ENCODE assay signal across 13 mouse cellular contexts in genomic region chr6:86624074-86625030, GRCm38 (mm10). TPM values are rescaled to one million over a fixed set of nuclear protein-coding genes. Genes with fewer than 3 reads are reported as not detected.
DNase-seq lines count a peak whose midpoint lies in the region; ATAC-seq lines count a peak whose summit lies in the region.
"Had no signal": no experiment of that assay in that cellular context is flagged by ENCODE, and none has a peak within 500 bp of the region (broad histone marks: within the 10 kb centered on the region; RNA-seq: fewer than 3 reads in every experiment).

No protein-coding gene starts in this region.

- no peak for DNase-seq in heart, adult 8-10 months (ENCODE audit: low spot score)
- DNase-seq in ZHBTc4 (ENCODE audit: low read depth, low spot score) = peak; percentile 37
- peak; percentile 65 to 66 for DNase-seq in cerebellum, postnatal 25 days
- DNase-seq in left cerebral cortex, postnatal 36 days (ENCODE audit: low spot score in 2 of 2) = peak; percentile 35 to 39
- DNase-seq in gastrocnemius, adult 18-20 months (ENCODE audit: low spot score) = no peak
- DNase-seq in adrenal gland, postnatal 14 days = no peak
- DNase-seq: kidney, adult 11 months; liver, embryonic 13.5 days had no signal

- no peak overlapping the region for H3K4me3 ChIP-seq in heart, embryonic 14.5 days (ENCODE audit: control insufficient read depth in 1 of 2, insufficient read depth in 1 of 2, low read depth in 1 of 2, low read length in 2 of 2)
- H3K4me3 ChIP-seq: embryonic facial prominence, embryonic 13.5 days; liver, embryonic 13.5 days had no signal

- H3K9ac ChIP-seq in heart, embryonic 14.5 days (ENCODE audit: low read length) = peak overlapping the region; percentile 34; the same call in 1 of the 2 replicates
- H3K9ac ChIP-seq: embryonic facial prominence, embryonic 13.5 days; liver, embryonic 13.5 days had no signal

- H3K4me1 ChIP-seq in heart, embryonic 14.5 days (ENCODE audit: control insufficient read depth in 2 of 2, insufficient read depth in 2 of 2, low read length in 2 of 2) = peaks cover 11 to 16% of the 10 kb centered on the region in 2 experiments
- H3K4me1 ChIP-seq: liver, embryonic 13.5 days had no signal

- intact Hi-C loops in left cerebral cortex, postnatal 36 days (cut with DNase I) = no loop called here

- H3K27me3 ChIP-seq in heart, embryonic 14.5 days (ENCODE audit: control insufficient read depth, insufficient read depth, low read length) = no peaks in the 10 kb centered on the region
- H3K27me3 ChIP-seq: embryonic facial prominence, embryonic 13.5 days had no signal

- peak overlapping the region; percentile 28 to 61; a peak in 3 of 4 replicates for H3K27ac ChIP-seq in heart, embryonic 14.5 days (replicated peaks in 1 of 2; ENCODE audit: control insufficient read depth in 1 of 2, insufficient read depth in 1 of 2, low read depth in 2 of 2, low read length in 2 of 2)
- H3K27ac ChIP-seq: embryonic facial prominence, embryonic 13.5 days; liver, embryonic 13.5 days had no signal

- H3K36me3 ChIP-seq in heart, embryonic 14.5 days (ENCODE audit: control insufficient read depth, insufficient read depth, low read length) = no peaks in the 10 kb centered on the region
- H3K36me3 ChIP-seq: embryonic facial prominence, embryonic 13.5 days; liver, embryonic 13.5 days had no signal

- H3K9me3 ChIP-seq in heart, embryonic 14.5 days (ENCODE audit: control insufficient read depth, low read length) = no peaks in the 10 kb centered on the region
- H3K9me3 ChIP-seq: embryonic facial prominence, embryonic 13.5 days; liver, embryonic 13.5 days had no signal

- ATAC-seq in heart, embryonic 14.5 days (ENCODE audit: insufficient number of reproducible peaks, insufficient read depth, low FRiP score, low read depth) = 0 out of 2 replicates have a peak, but pooled peaks have one; percentile 20
- ATAC-seq in megakaryocyte progenitor cell, adult 5-6 weeks (replicated peaks; ENCODE audit: poor library complexity) = no peak
- ATAC-seq: CD4-positive, CD25-positive, alpha-beta regulatory T cell, adult 4 months; midbrain, embryonic 16.5 days had no signal

- H3K4me2 ChIP-seq in heart, embryonic 14.5 days (ENCODE audit: low read length) = 0 out of 2 replicates have a peak overlapping the region, but pooled peaks have one; percentile 2
- H3K4me2 ChIP-seq: embryonic facial prominence, embryonic 13.5 days; liver, embryonic 13.5 days had no signal

- WGBS in heart, embryonic 14.5 days = 43% methylated on average over 18 of the region's 18 CpGs

RNA-seq across cellular contexts. Expression of gene Asprv1, which starts 3.6 kb away (rescaled TPM):
- 0.18 TPM in 1 of 2 replicates, not detected in the other for polyA plus RNA-seq in heart, embryonic 14.5 days (2014; fragmentation: Nextera tagmentation; extraction: Ambion mirVana)
- not detected for total RNA-seq in heart, adult 8-10 months (2022)
- 1 to 10 TPM in 1 of 2 experiments, under 1 TPM in 1; 0.86 to 2.4 TPM for total RNA-seq in left cerebral cortex, postnatal 36 days (2021)
- total RNA-seq in megakaryocyte progenitor cell, adult 5-6 weeks (2015) = 1.3 and 1.9 TPM in 2 replicates
- 0.98 and 1.5 TPM in 2 replicates for total RNA-seq in megakaryocyte progenitor cell, adult 5-6 weeks (2017)
- total RNA-seq in gastrocnemius, adult 18-20 months (2021) = not detected
- total RNA-seq in adrenal gland, postnatal 14 days (2021) = 0.41 TPM in 1 of 2 replicates, not detected in the other

RNA-seq across cellular contexts. Expression of gene Mxd1, which starts 44.6 kb away (rescaled TPM):
- polyA plus RNA-seq in heart, embryonic 14.5 days (2014; fragmentation: Nextera tagmentation; extraction: Ambion mirVana) = 7.6 and 9.2 TPM in 2 replicates
- 1 to 10 TPM; 6.1 to 8.7 (median 7.2) TPM for total RNA-seq in heart, adult 8-10 months (2022)
- 10 to 100 TPM; 24.5 to 25.9 TPM for total RNA-seq in left cerebral cortex, postnatal 36 days (2021)
- total RNA-seq in megakaryocyte progenitor cell, adult 5-6 weeks (2015) = 17.6 and 19.4 TPM in 2 replicates
- 17.6 and 18.1 TPM in 2 replicates for total RNA-seq in megakaryocyte progenitor cell, adult 5-6 weeks (2017)
- total RNA-seq in gastrocnemius, adult 18-20 months (2021) = 1 to 10 TPM; 2.6 TPM
- total RNA-seq in adrenal gland, postnatal 14 days (2021) = 11.0 and 12.3 TPM in 2 replicates

RNA-seq across cellular contexts. Expression of gene Snrnp27, which starts 60.0 kb away (rescaled TPM):
- 81.3 and 81.9 TPM in 2 replicates for polyA plus RNA-seq in heart, embryonic 14.5 days (2014; fragmentation: Nextera tagmentation; extraction: Ambion mirVana)
- total RNA-seq in heart, adult 8-10 months (2022) = 10 to 100 TPM; 45.1 to 58.5 (median 53.4) TPM
- total RNA-seq in left cerebral cortex, postnatal 36 days (2021) = 10 to 100 TPM; 52.6 to 58.8 TPM
- 80.1 and 86.4 TPM in 2 replicates for total RNA-seq in megakaryocyte progenitor cell, adult 5-6 weeks (2015)
- 87.2 and 125 TPM in 2 replicates for total RNA-seq in megakaryocyte progenitor cell, adult 5-6 weeks (2017)
- 10 to 100 TPM; 77.6 to 78.6 TPM for total RNA-seq in gastrocnemius, adult 18-20 months (2021)
- 65.4 and 68.1 TPM in 2 replicates for total RNA-seq in adrenal gland, postnatal 14 days (2021)

Comparison
In these comparisons a context has a peak if more than half of its experiments do, and no peak if none do; other contexts are left out.
1. DNase-seq: peak in ZHBTc4 (single experiment), cerebellum, postnatal 25 days (2 of 2) and left cerebral cortex, postnatal 36 days (2 of 2); none in heart, adult 8-10 months (single experiment), gastrocnemius, adult 18-20 months (single experiment) and adrenal gland, postnatal 14 days (single experiment).